Mouse (Mus musculus): Measurements from ENCODE around the gene Chrna3. TPM values are rescaled to one million over a fixed set of nuclear protein-coding genes. Genes with fewer than 3 reads are reported as not detected.

Chrna3 gene
- total RNA-seq, 2 experiments from 2014 or later: 16.1 to 21.0 TPM

DNA sequence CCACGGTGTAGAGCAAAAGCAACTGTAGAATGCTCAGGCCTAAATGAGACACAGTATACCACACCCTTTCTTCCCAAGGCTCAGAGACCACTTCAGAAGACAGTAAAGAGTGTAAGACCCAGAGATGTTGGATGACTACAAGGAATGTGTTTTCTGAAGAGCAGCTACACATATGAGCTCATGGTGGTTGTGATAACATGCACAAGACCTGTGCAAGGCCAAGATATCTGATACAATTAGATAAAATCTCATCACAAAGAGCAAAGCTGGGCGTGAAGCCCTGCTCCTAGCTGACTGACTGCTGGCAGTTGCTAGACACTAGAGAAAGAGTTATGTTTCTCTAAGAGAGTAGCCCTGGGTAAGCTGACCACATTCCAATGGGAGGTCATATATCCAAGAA lies 16.7 kb downstream of the Chrna3 start:
- DNase-seq (ENCODE audit: low spot score in 2 of 2): no peak

- no peak for DNase-seq (ENCODE audit: low spot score in 2 of 2)
Observed at GRCm38 (mm10) chr9:55003609-55004008, 22.8 kb downstream of the Chrna3 start.

GRCm38 (mm10) chr9:54995645-54996044 lies 30.7 kb downstream of the Chrna3 start:
- DNase-seq (ENCODE audit: low spot score in 2 of 2): no peak

DNA sequence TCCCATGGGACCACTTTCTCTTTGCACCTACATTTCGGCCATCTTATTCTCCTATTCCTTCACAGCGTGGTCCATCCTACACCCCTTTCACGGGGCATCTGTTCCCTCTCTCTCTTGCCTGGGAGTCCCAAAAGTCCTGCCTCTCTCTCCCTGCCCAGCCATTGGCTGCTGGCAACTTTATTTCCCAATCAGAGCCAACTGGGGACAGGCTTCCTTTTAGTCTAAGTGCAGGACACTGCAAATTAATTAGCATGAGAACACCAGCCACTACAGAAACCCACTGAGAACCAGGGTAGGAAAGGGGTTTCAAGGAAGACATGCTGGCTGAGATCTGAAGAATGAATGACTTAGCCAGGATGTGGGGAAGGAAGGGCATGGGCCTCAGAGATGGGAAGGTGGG lies 32.0 kb downstream of the Chrna3 start:
- no peak for DNase-seq (ENCODE audit: low spot score in 2 of 2)

- no peak for DNase-seq (ENCODE audit: low spot score in 2 of 2)
Observed at GRCm38 (mm10) chr9:54990362-54990761, 36.0 kb downstream of the Chrna3 start.

GRCm38 (mm10) chr9:54982401-54982800 lies 44.0 kb downstream of the Chrna3 start:
- DNase-seq (ENCODE audit: low spot score in 2 of 2): no peak

GRCm38 (mm10) chr9:54981291-54982191 lies 44.8 kb downstream of the Chrna3 start:
- DNase-seq (ENCODE audit: low spot score in 2 of 2): no peak

DNA sequence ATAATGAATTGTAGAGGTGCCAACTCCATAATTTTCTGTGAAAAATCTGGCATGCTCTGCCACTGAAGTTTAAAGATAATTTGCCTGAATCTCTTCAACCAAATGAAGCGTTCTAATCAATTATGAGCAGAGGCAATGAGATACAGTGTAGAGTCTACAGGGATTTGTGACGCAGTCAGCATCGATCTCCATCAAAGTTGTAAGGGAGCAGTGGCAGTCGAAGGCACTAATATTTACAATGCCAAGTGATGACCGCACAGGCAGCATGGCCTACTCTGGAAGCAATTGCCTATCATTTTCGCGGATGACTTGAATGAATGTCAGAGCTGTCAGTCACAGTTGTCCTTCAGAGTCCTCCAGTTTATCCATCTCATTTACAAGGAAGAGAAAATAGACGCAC lies 45.7 kb downstream of the Chrna3 start, which contains the start of gene Chrna5:
TSS of gene Chrna5 (plus strand) at position 207 of the 400 bp plus-strand sequence.
- DNase-seq (ENCODE audit: low spot score in 2 of 2): no peak

DNA sequence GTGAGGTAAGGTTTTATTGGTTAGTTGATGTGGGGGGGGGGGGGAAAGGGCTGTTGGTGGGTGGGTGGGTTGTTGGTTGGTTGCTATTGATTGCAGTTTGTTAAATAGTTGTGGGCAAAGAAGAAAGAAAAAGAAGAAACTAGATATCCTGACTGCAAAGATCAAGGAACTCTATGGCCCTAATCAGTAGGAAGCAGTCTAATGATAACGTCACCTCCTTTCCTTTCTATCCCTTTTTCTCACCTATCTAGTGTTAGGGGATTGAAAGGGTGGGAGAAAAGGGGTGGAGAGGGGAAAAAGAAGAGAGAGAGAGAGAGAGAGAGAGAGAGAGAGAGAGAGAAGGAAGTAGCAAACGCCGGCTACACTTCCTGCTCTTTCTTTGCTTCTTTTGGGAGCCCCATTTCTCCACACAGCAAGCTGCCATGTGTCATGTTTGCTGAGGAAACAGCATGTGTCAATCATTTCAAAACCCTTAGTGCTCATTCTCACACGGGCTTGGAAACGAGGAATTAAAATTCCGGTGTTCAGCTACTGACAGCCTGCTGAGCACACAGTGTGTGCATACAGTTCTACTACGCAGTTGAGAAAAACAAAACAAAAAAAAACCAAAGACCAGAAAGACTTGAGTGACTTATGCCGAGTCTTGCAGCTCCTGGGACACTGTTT lies 56.3 kb downstream of the Chrna3 start:
- DNase-seq (ENCODE audit: low spot score in 2 of 2): no peak

- no peak for DNase-seq (ENCODE audit: low spot score in 2 of 2)
Observed at GRCm38 (mm10) chr9:54963669-54964068, 62.7 kb downstream of the Chrna3 start.

GRCm38 (mm10) chr9:54961059-54961458 lies 65.3 kb downstream of the Chrna3 start:
- DNase-seq (ENCODE audit: low spot score in 2 of 2): no peak

Other genes starting within 250 kb of the Chrna3 start
- 10 to 100 TPM; 65.8 to 68.0 TPM for gene Ireb2, start 162.8 kb downstream of the Chrna3 start, total RNA-seq (2021)
- 1 to 10 TPM; 5.7 to 6.3 TPM for gene Hykk, start 109.3 kb downstream of the Chrna3 start, total RNA-seq (2021)
- gene Psma4, start 75.8 kb downstream of the Chrna3 start, total RNA-seq (2021): 100 to 1,000 TPM; 187 to 197 TPM
- gene AY074887, start 75.6 kb downstream of the Chrna3 start, total RNA-seq (2021): under 1 TPM in 1 of 2 experiments, not detected in 1; 0.53 TPM
- gene Chrna5, start 45.7 kb downstream of the Chrna3 start, total RNA-seq (2021): 1 to 10 TPM; 2.4 to 3.5 TPM
- gene Chrnb4, start 22.2 kb upstream of the Chrna3 start, total RNA-seq (2021): 10 to 100 TPM in 1 of 2 experiments, 1 to 10 TPM in 1; 7.9 to 11.5 TPM
- gene Ube2q2, start 122.3 kb upstream of the Chrna3 start, total RNA-seq (2021): 10 to 100 TPM; 40.4 to 45.1 TPM
- gene Fbxo22, start 182.4 kb upstream of the Chrna3 start, total RNA-seq (2021): 10 to 100 TPM; 32.6 to 34.8 TPM

All from adrenal gland, postnatal 4 days (tissue).